Mouse (Mus musculus) liver, embryonic 14.5 days (tissue): ENCODE data around the gene Synpo2l. TPM values are rescaled to one million over a fixed set of nuclear protein-coding genes. Genes with fewer than 3 reads are reported as not detected.

Experiments
- ATAC-seq: fragments of 200-750 bp; cut with Nextera tagmentation; 2 replicates; pipeline ENCODE4 v1.8.0; 2017; ENCODE audit warnings: moderate number of reproducible peaks, mild to moderate bottlenecking, moderate library complexity; ENCODE audit not compliant: insufficient read depth
- DNase-seq, 3 experiments: peaks; one replicate each; pipeline ENCODE4 v3.0.0-alpha.2; 2012 to 2013; ENCODE audit warnings: low read depth in 3 of 3, low spot score in 3 of 3
- H3K27ac ChIP-seq: fragments of 300-500 bp; sonication (generic); 2 replicates; pipeline ENCODE4 v1.5.1; 2014; ENCODE audit warnings: moderate library complexity, mild to moderate bottlenecking, control low read depth, inconsistent platforms
- H3K27me3 ChIP-seq: fragments of 300-500 bp; sonication (generic); 2 replicates; pipeline ENCODE4 v1.6.1; 2014; ENCODE audit warnings: mild to moderate bottlenecking, low read length, moderate library complexity; ENCODE audit not compliant: control insufficient read depth, insufficient read depth
- H3K36me3 ChIP-seq: fragments of 300-500 bp; sonication (generic); replicated peaks from 2 replicates; pipeline ENCODE4 v1.6.1; 2014; ENCODE audit warnings: low read depth; ENCODE audit not compliant: control insufficient read depth, insufficient read depth
- H3K4me1 ChIP-seq, 2 experiments: fragments of 200-500 bp in 1 of 2; fragments of 300-500 bp in 1 of 2; sonication (generic) in 1 of 2; replicated peaks; 2 replicates each; pipeline ENCODE4 v1.6.1; 2012 to 2014; ENCODE audit warnings: antibody characterized with exemption in 1 of 2, inconsistent platforms in 1 of 2, low read length in 1 of 2; ENCODE audit not compliant: control insufficient read depth in 2 of 2, insufficient read depth in 2 of 2
- H3K4me2 ChIP-seq: fragments of 300-500 bp; sonication (generic); 2 replicates; pipeline ENCODE4 v1.6.1; 2014; ENCODE audit warnings: low read depth, mild to moderate bottlenecking, control low read depth, moderate library complexity
- H3K4me3 ChIP-seq, 2 experiments: fragments of 200-500 bp in 1 of 2; fragments of 300-500 bp in 1 of 2; sonication (generic) in 1 of 2; 2 replicates each; pipeline ENCODE4 v1.5.1; 2012 to 2014; ENCODE audit warnings: low read depth in 2 of 2, low read length in 2 of 2, mild to moderate bottlenecking in 2 of 2, control low read depth in 1 of 2, inconsistent platforms in 1 of 2, moderate library complexity in 1 of 2; ENCODE audit not compliant: insufficient read depth in 1 of 2
- H3K9ac ChIP-seq: fragments of 300-500 bp; sonication (generic); replicated peaks from 2 replicates; pipeline ENCODE4 v1.6.1; 2014; ENCODE audit warnings: mild to moderate bottlenecking, control low read depth, moderate library complexity
- H3K9me3 ChIP-seq: fragments of 300-500 bp; sonication (generic); 2 replicates; pipeline ENCODE4 v1.6.1; 2016; ENCODE audit warnings: low read length, mixed read lengths; ENCODE audit not compliant: control insufficient read depth
- CTCF ChIP-seq: IDR thresholded peaks from 2 replicates; pipeline ENCODE4 v1.5.1; 2016; ENCODE audit warnings: antibody characterized with exemption, low read depth, control low read depth
- WGBS: fragments of 180-500 bp; shearing (Covaris S2); extraction: QIAGEN DNeasy Blood & Tissue Kit; methylation state at CpG from one replicate; pipeline ENCODE4 v1.1.7; 2014; ENCODE audit not compliant: insufficient replicate concordance; 5-methylcytosine and 5-hydroxymethylcytosine counted together
- microRNA-seq: library from miRNA; unstranded; fragments of <30 nt; microRNA quantifications from one replicate; pipeline ENCODE4, GENCODE M21; 2016
- polyA plus RNA-seq, 2 experiments: library from polyadenylated mRNA; depleted of rRNA in 1 of 2; stranded (reverse) in 1 of 2; unstranded in 1 of 2; fragments of >200 nt; fragmentation: Nextera tagmentation in 1 of 2; extraction: Ambion mirVana in 1 of 2; gene quantifications; 2 replicates each; pipeline versions ENCODE4 v1.2.1 to v1.2.3; 2012 to 2014

The Synpo2l gene
- polyA plus RNA-seq, 2 experiments, result 0.02 TPM; not detected in 1

DNA sequence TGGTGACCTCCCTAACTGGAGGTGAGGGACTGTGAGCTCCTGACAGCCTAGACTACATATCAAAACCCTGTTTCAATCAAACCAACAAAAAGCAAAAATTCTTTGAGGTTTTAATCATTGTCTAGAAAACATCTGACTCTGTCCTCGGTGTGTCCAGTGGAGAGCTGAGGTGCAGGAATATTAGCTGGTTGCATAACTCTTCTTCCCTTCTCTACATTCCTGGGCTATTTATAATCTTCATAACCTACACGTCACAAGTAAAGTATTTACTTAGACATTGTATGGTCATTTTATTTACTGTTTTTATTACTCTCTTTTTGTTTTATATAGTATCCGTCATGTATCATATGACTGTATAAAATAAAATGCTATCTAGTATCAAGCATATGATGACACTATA, 58.6 kb downstream of the Synpo2l start:
- Histone ChIP-seq H3K27me3 (no peaks in the 10 kb centered on the region), H3K9me3 (no peaks in the 10 kb centered on the region), H3K27ac (no peak overlapping the region), H3K4me2 (no peak overlapping the region), H3K9ac (no peak overlapping the region), H3K4me1 (peaks cover 3 to 9% of the 10 kb centered on the region in 2 experiments; a peak in 3 of 4 replicates), H3K4me3 (no peak overlapping the region), H3K36me3 (no peaks in the 10 kb centered on the region)
- WGBS, result 65% methylated on average over 3 of the region's 3 CpGs
- no peak for TF ChIP-seq CTCF
- DNase-seq (no peak), ATAC-seq (no peak)

Small RNA genes lying within 50 kb of the gene (microRNA-seq; reads per million reads assigned to microRNA genes)
- 2.1 reads per million for gene Mir6946

Other genes with a start within 250 kb of the Synpo2l start
- gene Cfap70, start 216.1 kb downstream of the Synpo2l start, polyA plus RNA-seq (2012; rRNA removed), result 0.01 and 0.03 TPM in 2 replicates
- 0.08 and 0.28 TPM in 2 replicates for gene Cfap70, start 216.1 kb downstream of the Synpo2l start, polyA plus RNA-seq (2014; fragmentation: Nextera tagmentation; extraction: Ambion mirVana)
- gene Anxa7, start 188.2 kb downstream of the Synpo2l start, polyA plus RNA-seq (2012; rRNA removed), result 28.7 and 36.6 TPM in 2 replicates
- gene Anxa7, start 188.2 kb downstream of the Synpo2l start, polyA plus RNA-seq (2014; fragmentation: Nextera tagmentation; extraction: Ambion mirVana), result 41.6 and 43.6 TPM in 2 replicates
- gene Mss51, start 171.5 kb downstream of the Synpo2l start, polyA plus RNA-seq (2012; rRNA removed), result 1.1 and 1.6 TPM in 2 replicates
- 0.29 and 0.67 TPM in 2 replicates for gene Mss51, start 171.5 kb downstream of the Synpo2l start, polyA plus RNA-seq (2014; fragmentation: Nextera tagmentation; extraction: Ambion mirVana)
- 18.0 and 22.7 TPM in 2 replicates for gene Ppp3cb, start 121.8 kb downstream of the Synpo2l start, polyA plus RNA-seq (2012; rRNA removed)
- 21.6 and 24.8 TPM in 2 replicates for gene Ppp3cb, start 121.8 kb downstream of the Synpo2l start, polyA plus RNA-seq (2014; fragmentation: Nextera tagmentation; extraction: Ambion mirVana)
- 1.2 and 1.3 TPM in 2 replicates for gene Usp54, start 27.3 kb downstream of the Synpo2l start, polyA plus RNA-seq (2012; rRNA removed)
- gene Usp54, start 27.3 kb downstream of the Synpo2l start, polyA plus RNA-seq (2014; fragmentation: Nextera tagmentation; extraction: Ambion mirVana), result 1.1 and 1.2 TPM in 2 replicates
- gene Myoz1, start 11.8 kb downstream of the Synpo2l start, polyA plus RNA-seq (2012; rRNA removed), result 0.04 and 0.10 TPM in 2 replicates
- 0.14 TPM in 1 of 2 replicates, not detected in the other for gene Myoz1, start 11.8 kb downstream of the Synpo2l start, polyA plus RNA-seq (2014; fragmentation: Nextera tagmentation; extraction: Ambion mirVana)
- 36.4 and 37.1 TPM in 2 replicates for gene Sec24c, start 6.0 kb upstream of the Synpo2l start, polyA plus RNA-seq (2012; rRNA removed)
- 28.4 and 33.8 TPM in 2 replicates for gene Sec24c, start 6.0 kb upstream of the Synpo2l start, polyA plus RNA-seq (2014; fragmentation: Nextera tagmentation; extraction: Ambion mirVana)
- 2.8 and 3.3 TPM in 2 replicates for gene Fut11, start 26.6 kb upstream of the Synpo2l start, polyA plus RNA-seq (2012; rRNA removed)
- 4.3 and 5.7 TPM in 2 replicates for gene Fut11, start 26.6 kb upstream of the Synpo2l start, polyA plus RNA-seq (2014; fragmentation: Nextera tagmentation; extraction: Ambion mirVana)
- gene Chchd1, start 34.7 kb upstream of the Synpo2l start, polyA plus RNA-seq (2012; rRNA removed), result 49.6 and 58.8 TPM in 2 replicates
- gene Chchd1, start 34.7 kb upstream of the Synpo2l start, polyA plus RNA-seq (2014; fragmentation: Nextera tagmentation; extraction: Ambion mirVana), result 127 and 138 TPM in 2 replicates
- gene Zswim8, start 39.2 kb upstream of the Synpo2l start, polyA plus RNA-seq (2012; rRNA removed), result 16.8 and 20.8 TPM in 2 replicates
- gene Zswim8, start 39.2 kb upstream of the Synpo2l start, polyA plus RNA-seq (2014; fragmentation: Nextera tagmentation; extraction: Ambion mirVana), result 3.1 and 4.0 TPM in 2 replicates
- gene Ndst2, start 66.2 kb upstream of the Synpo2l start, polyA plus RNA-seq (2012; rRNA removed), result 22.8 and 22.9 TPM in 2 replicates
- 13.2 and 15.9 TPM in 2 replicates for gene Ndst2, start 66.2 kb upstream of the Synpo2l start, polyA plus RNA-seq (2014; fragmentation: Nextera tagmentation; extraction: Ambion mirVana)
- 4.5 and 5.4 TPM in 2 replicates for gene Camk2g, start 125.7 kb upstream of the Synpo2l start, polyA plus RNA-seq (2012; rRNA removed)
- 3.9 and 7.2 TPM in 2 replicates for gene Camk2g, start 125.7 kb upstream of the Synpo2l start, polyA plus RNA-seq (2014; fragmentation: Nextera tagmentation; extraction: Ambion mirVana)
- gene Plau, start 168.3 kb upstream of the Synpo2l start, polyA plus RNA-seq (2012; rRNA removed), result 0.74 and 1.3 TPM in 2 replicates
- 0.43 and 0.57 TPM in 2 replicates for gene Plau, start 168.3 kb upstream of the Synpo2l start, polyA plus RNA-seq (2014; fragmentation: Nextera tagmentation; extraction: Ambion mirVana)